Mouse (Mus musculus) kidney, adult 2 months (tissue): Measurements from ENCODE around the gene Tmem234. TPM values are rescaled to one million over a fixed set of nuclear protein-coding genes. Genes with fewer than 3 reads are reported as not detected.

Experiments
- DNase-seq: peaks from one replicate; pipeline ENCODE4 v3.0.0; 2021
- H3K27ac ChIP-seq: fragments of 200-500 bp; 2 replicates; pipeline ENCODE4 v1.5.1; 2012; ENCODE audit warnings: low read depth, low read length, control low read depth, inconsistent platforms; ENCODE audit not compliant: insufficient read depth
- H3K27me3 ChIP-seq: fragments of 200-500 bp; replicated peaks from 2 replicates; pipeline ENCODE4 v1.6.1; 2012; ENCODE audit warnings: mild to moderate bottlenecking, moderate library complexity, low read length, inconsistent platforms; ENCODE audit not compliant: control insufficient read depth, insufficient read depth
- H3K36me3 ChIP-seq: fragments of 200-500 bp; 2 replicates; pipeline ENCODE4 v1.6.1; 2012; ENCODE audit warnings: mild to moderate bottlenecking, moderate library complexity, low read length, inconsistent platforms; ENCODE audit not compliant: control insufficient read depth, insufficient read depth
- H3K4me1 ChIP-seq: fragments of 200-500 bp; 2 replicates; pipeline ENCODE4 v1.6.1; 2011; ENCODE audit warnings: low read length; ENCODE audit not compliant: control insufficient read depth, insufficient read depth
- H3K4me3 ChIP-seq: fragments of 200-500 bp; 2 replicates; pipeline ENCODE4 v1.5.1; 2011; ENCODE audit warnings: mild to moderate bottlenecking, low read depth, low read length, control low read depth; ENCODE audit not compliant: insufficient read depth
- POLR2A ChIP-seq: fragments of 200-500 bp; IDR thresholded peaks from one replicate; pipeline ENCODE4 v1.6.1; 2011; ENCODE audit warnings: low read depth, low read length, control low read depth
- WGBS: fragments of 180-500 bp; shearing (Covaris S2); methylation state at CpG from one replicate; pipeline ENCODE4 v1.1.7; 2018; 5-methylcytosine and 5-hydroxymethylcytosine counted together
- polyA plus RNA-seq: library from polyadenylated mRNA; depleted of rRNA; stranded (reverse); fragments of >200 nt; gene quantifications from 2 replicates; pipeline ENCODE4 v1.2.3, GENCODE M21; 2012; rRNA removed

The Tmem234 gene
- polyA plus RNA-seq, 1 experiment = 162 TPM

- no peak for TF ChIP-seq POLR2A
- Histone ChIP-seq H3K27ac (peak overlapping the region; percentile 90), H3K27me3 (no peaks in the 10 kb centered on the region), H3K36me3 (no peaks in the 10 kb centered on the region), H3K4me3 (peak overlapping the region; percentile 84), H3K4me1 (peaks cover 14% of the 10 kb centered on the region)
- 2% methylated on average over 10 of the region's 10 CpGs for WGBS
- DNase-seq = no peak
Observed at GRCm38 (mm10) chr4:129672878-129673449, 72.5 kb downstream of the Tmem234 start.

Other genes starting within 250 kb of the Tmem234 start
- 4.9 and 5.4 TPM in 2 replicates for gene Zbtb8a, start 222.6 kb upstream of the Tmem234 start, polyA plus RNA-seq
- gene Zbtb8b, start 159.8 kb upstream of the Tmem234 start, polyA plus RNA-seq = 0.58 and 0.64 TPM in 2 replicates
- 25.3 and 28.7 TPM in 2 replicates for gene Bsdc1, start 139.1 kb upstream of the Tmem234 start, polyA plus RNA-seq
- 0.10 TPM in 1 of 2 replicates, not detected in the other for gene Tssk3, start 109.6 kb upstream of the Tmem234 start, polyA plus RNA-seq
- 0.94 and 1.1 TPM in 2 replicates for gene Fam229a, start 109.5 kb upstream of the Tmem234 start, polyA plus RNA-seq
- 20.3 and 26.5 TPM in 2 replicates for gene Marcksl1, start 87.1 kb upstream of the Tmem234 start, polyA plus RNA-seq
- gene Hdac1, start 58.0 kb upstream of the Tmem234 start, polyA plus RNA-seq = 35.4 and 41.6 TPM in 2 replicates
- gene Lck, start 27.0 kb upstream of the Tmem234 start, polyA plus RNA-seq = 2.3 and 12.7 TPM in 2 replicates
- 24.6 and 27.2 TPM in 2 replicates for gene Fam167b, start 22.1 kb upstream of the Tmem234 start, polyA plus RNA-seq
- gene Eif3i, start within 50 bp of the Tmem234 start, polyA plus RNA-seq = 311 TPM in 2 replicates
- gene Dcdc2b, start 13.6 kb downstream of the Tmem234 start, polyA plus RNA-seq = 2.2 and 3.7 TPM in 2 replicates
- gene Iqcc, start 18.4 kb downstream of the Tmem234 start, polyA plus RNA-seq = 66.5 and 67.4 TPM in 2 replicates
- 16.2 and 20.8 TPM in 2 replicates for gene Ccdc28b, start 23.3 kb downstream of the Tmem234 start, polyA plus RNA-seq
- gene Txlna, start 40.4 kb downstream of the Tmem234 start, polyA plus RNA-seq = 22.7 and 24.3 TPM in 2 replicates
- gene Kpna6, start 72.1 kb downstream of the Tmem234 start, polyA plus RNA-seq = 35.0 and 39.0 TPM in 2 replicates
- gene Tmem39b, start 96.2 kb downstream of the Tmem234 start, polyA plus RNA-seq = 28.5 and 34.0 TPM in 2 replicates
- gene Khdrbs1, start 141.6 kb downstream of the Tmem234 start, polyA plus RNA-seq = 16.0 TPM in 2 replicates
- 29.9 and 41.5 TPM in 2 replicates for gene Ptp4a2, start 210.6 kb downstream of the Tmem234 start, polyA plus RNA-seq